Mouse (Mus musculus) cerebellum, adult 2 months (tissue): ENCODE measurements around the gene Ccdc155.

Experiments
- CTCF ChIP-seq: fragments of 200-500 bp; IDR thresholded peaks from 2 replicates; pipeline ENCODE4 v1.5.1; 2011; ENCODE audit warnings: low read depth, mild to moderate bottlenecking, control low read depth, low read length, moderate library complexity, borderline replicate concordance; ENCODE audit not compliant: insufficient read depth
- POLR2A ChIP-seq: fragments of 200-500 bp; IDR thresholded peaks from 2 replicates; pipeline ENCODE4 v1.6.1; 2011; ENCODE audit warnings: low read length, control low read depth, borderline replicate concordance; ENCODE audit not compliant: insufficient read depth

GRCm38 (mm10) chr7:45158991-45159390, 45.7 kb downstream of the Ccdc155 start:
- TF ChIP-seq CTCF = no peak
- no peak for TF ChIP-seq POLR2A
